Mouse (Mus musculus) natural killer cell, adult 2 months (primary cell): ENCODE data around the gene Tfip11.
"Not testable (repeated sequence)": the region's sequence is repeated elsewhere in the genome, so short reads cannot be mapped to it uniquely, and the experiment has no call there.

Source experiments
- DNase-seq, 2 experiments: peaks; one replicate each; pipeline ENCODE4 v3.0.0; 2022; ENCODE audit warnings: low spot score in 2 of 2

The Tfip11 gene

GRCm38 (mm10) chr5:112289819-112290535 is 36.2 kb upstream of the Tfip11 start:
- DNase-seq: no peak

- no peak for DNase-seq
These were observed 35.6 kb upstream of the Tfip11 start for GRCm38 (mm10) chr5:112290536-112290880.

- DNase-seq: peak; percentile 77 to 79
These were observed 34.3 kb upstream of the Tfip11 start for GRCm38 (mm10) chr5:112291866-112292265.

GRCm38 (mm10) chr5:112292343-112292980 is 33.7 kb upstream of the Tfip11 start:
- DNase-seq: no peak

- no peak for DNase-seq
These were observed 32.4 kb upstream of the Tfip11 start for GRCm38 (mm10) chr5:112293800-112294199.

- no peak for DNase-seq
These were observed 31.5 kb upstream of the Tfip11 start for GRCm38 (mm10) chr5:112294696-112295095.

DNA sequence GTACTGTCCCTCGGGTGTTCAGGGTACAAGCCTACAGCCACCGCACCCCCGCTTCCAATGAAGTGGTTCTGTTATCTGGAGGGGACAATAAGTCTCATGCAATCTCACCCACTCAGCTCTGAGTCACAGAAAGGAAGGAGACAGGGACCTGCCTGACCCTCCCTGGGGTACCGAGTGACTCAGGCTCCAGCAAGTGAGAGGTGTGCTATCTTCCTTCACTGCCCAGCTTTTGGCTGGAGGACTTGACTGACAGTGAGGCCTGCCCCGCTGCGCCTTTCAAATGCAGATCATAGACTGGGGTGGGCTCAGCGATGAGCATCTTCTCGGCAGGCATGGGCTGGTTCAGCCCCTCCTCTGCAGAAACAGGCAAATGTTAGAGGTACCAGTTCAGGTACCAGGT is 31.0 kb upstream of the Tfip11 start:
- peak in 1 of 2 experiments; percentile 42 for DNase-seq

GRCm38 (mm10) chr5:112295564-112295963 is 30.6 kb upstream of the Tfip11 start:
- no peak for DNase-seq

GRCm38 (mm10) chr5:112296404-112297181 is 29.6 kb upstream of the Tfip11 start:
- peak in 1 of 2 experiments; percentile 57 for DNase-seq

GRCm38 (mm10) chr5:112297257-112297656 is 28.9 kb upstream of the Tfip11 start:
- DNase-seq: peak; percentile 86 to 92

- DNase-seq: no peak
These were observed 27.8 kb upstream of the Tfip11 start for GRCm38 (mm10) chr5:112298226-112298988.

DNA sequence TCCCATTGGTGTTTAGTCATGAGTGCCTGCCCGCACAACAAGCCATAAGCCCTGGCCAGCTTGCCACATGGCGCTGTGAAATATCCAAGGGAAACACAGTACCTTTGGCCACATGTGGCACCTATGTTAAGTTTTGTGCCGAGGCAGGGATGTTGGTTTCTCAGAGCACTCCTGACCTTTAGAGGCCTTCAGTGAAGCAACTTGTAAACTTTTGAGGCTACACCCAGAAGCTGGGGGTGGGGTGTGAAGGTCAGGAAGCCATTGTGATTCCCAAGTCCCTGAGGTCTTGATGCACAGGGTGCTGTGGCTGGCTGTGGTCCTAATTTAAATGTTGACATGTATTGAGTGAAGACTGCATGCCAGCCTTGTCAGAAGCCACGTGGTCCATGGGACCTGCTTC is 26.8 kb upstream of the Tfip11 start:
- no peak for DNase-seq

DNA sequence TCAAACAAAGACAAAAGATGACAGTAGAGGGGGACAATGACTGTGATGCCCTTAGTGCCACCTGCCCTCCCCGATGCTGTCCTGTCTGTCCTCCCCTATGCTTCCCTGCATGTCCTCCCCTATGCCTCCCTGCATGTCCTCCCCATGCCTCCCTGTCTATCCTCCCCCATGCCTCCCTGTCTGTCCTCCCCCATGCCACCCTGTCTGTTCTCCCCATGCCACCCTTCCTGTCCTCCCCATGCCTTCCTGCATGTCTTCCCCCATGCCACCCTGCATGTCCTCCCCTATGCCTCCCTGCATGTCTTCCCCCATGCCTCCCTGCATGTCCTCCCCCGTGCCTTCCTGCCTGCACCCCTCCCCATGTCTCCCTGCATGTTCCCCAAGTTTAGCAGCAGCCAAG is 26.0 kb upstream of the Tfip11 start:
- DNase-seq: no peak

GRCm38 (mm10) chr5:112300721-112301308 is 25.3 kb upstream of the Tfip11 start:
- no peak for DNase-seq

DNA sequence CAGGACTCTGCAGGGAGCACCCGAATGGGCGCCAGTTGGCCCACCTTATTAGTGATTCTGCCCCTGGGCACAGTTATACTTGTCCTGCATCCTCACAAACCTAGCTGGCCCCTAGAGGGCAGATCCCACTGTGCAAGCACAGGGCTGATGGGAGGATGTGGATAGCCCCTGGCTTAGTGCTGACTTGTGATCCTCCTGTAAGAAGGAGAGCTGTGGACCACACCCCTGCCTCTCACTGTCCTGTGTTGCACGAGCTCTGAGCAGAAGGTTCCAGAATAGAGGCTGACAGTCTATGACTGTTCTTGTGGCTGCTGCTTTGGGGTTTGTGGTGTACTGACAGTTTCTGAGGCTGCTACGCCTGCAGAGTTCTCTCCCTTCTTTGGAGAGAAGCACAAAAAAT is 24.5 kb upstream of the Tfip11 start:
- DNase-seq: peak; percentile 54 to 69

- DNase-seq: no peak
These were observed 23.8 kb upstream of the Tfip11 start for GRCm38 (mm10) chr5:112302310-112302709.

DNA sequence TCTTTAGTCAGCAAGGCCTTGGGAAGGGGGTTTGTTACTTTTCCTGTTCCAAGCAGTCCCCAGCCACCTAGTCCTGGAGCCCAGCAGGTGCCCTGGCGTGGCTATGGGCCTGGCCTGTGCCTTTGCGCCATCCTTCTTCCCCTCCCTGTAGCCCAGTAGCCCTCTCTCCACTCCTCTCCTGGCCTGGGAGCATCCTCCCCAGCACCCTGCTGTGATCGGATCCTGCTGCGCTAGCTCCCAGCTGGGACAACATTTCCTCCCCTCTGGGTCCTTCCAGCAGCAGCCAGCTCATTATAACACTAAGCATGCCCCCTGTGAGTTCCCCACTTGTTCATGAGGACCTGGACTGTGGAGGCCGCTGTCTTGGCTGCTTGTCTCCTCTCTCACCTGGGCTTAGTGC is 20.3 kb upstream of the Tfip11 start:
- DNase-seq: no peak

DNA sequence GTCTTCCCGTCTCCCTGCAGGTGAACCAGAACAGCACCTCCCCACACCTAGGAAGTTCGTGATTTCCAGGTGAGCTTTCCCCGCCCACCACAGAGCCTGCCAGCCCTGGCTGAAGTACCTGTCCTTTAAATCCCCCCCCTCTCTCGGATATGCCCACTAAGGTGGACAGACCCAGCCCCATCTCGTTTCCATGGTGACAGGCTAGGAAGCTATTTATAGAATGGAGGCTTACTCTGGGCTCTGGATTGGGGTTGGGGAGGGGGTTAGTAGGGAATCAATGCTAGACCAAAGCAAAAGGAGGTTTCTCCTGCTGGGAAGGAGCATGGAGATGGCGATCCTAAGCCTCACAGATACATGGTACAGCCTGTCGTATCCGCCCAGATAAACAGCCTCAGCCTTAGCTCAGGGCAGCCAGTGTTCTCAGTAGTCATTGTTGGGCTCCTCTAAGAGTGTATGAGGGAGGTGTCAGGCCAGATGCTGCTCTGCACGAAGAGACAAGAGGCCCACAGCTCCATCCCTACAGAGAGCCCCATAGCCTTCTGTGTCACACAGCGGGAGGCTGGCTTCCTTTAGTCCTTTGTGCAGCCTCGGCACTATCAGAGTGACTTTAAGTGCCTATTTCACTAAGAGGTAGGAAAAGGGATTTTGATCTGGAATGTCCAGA is 12.8 kb upstream of the Tfip11 start:
- DNase-seq: no peak

DNA sequence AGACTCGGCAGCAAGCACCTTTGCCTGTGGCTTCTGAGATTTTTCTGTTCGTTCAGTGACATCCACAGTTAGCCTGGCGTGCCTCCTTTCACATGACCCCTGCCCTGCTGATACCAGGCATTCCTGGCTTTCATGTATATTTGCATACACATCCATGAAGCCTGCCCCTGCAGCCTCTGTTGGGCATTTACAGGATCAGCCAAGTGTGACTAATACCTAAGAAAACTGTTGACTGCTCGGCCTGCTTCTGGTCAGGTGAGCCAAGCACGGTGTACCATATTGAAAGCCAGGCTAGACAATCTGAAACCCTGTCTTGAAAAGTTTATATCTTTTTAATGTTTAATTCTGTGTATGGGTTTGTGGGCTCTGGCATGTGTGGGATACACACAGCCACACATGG is 9.7 kb upstream of the Tfip11 start:
- no peak for DNase-seq

GRCm38 (mm10) chr5:112317328-112317727 is 8.8 kb upstream of the Tfip11 start:
- DNase-seq: no peak

GRCm38 (mm10) chr5:112319343-112319742 is 6.8 kb upstream of the Tfip11 start:
- DNase-seq: not testable (repeated sequence)
